Mouse (Mus musculus) kidney, adult 2 months (tissue): ENCODE data around the gene Spata25. TPM values are rescaled to one million over a fixed set of nuclear protein-coding genes. Genes with fewer than 3 reads are reported as not detected.

Experiments
- DNase-seq: peaks from one replicate; pipeline ENCODE4 v3.0.0; 2021
- H3K27ac ChIP-seq: fragments of 200-500 bp; 2 replicates; pipeline ENCODE4 v1.5.1; 2012; ENCODE audit warnings: low read depth, low read length, control low read depth, inconsistent platforms; ENCODE audit not compliant: insufficient read depth
- H3K27me3 ChIP-seq: fragments of 200-500 bp; replicated peaks from 2 replicates; pipeline ENCODE4 v1.6.1; 2012; ENCODE audit warnings: mild to moderate bottlenecking, moderate library complexity, low read length, inconsistent platforms; ENCODE audit not compliant: control insufficient read depth, insufficient read depth
- H3K36me3 ChIP-seq: fragments of 200-500 bp; 2 replicates; pipeline ENCODE4 v1.6.1; 2012; ENCODE audit warnings: mild to moderate bottlenecking, moderate library complexity, low read length, inconsistent platforms; ENCODE audit not compliant: control insufficient read depth, insufficient read depth
- H3K4me1 ChIP-seq: fragments of 200-500 bp; 2 replicates; pipeline ENCODE4 v1.6.1; 2011; ENCODE audit warnings: low read length; ENCODE audit not compliant: control insufficient read depth, insufficient read depth
- H3K4me3 ChIP-seq: fragments of 200-500 bp; 2 replicates; pipeline ENCODE4 v1.5.1; 2011; ENCODE audit warnings: mild to moderate bottlenecking, low read depth, low read length, control low read depth; ENCODE audit not compliant: insufficient read depth
- CTCF ChIP-seq: fragments of 200-500 bp; conservative IDR thresholded peaks from 2 replicates; pipeline ENCODE4 v1.5.1; 2011; ENCODE audit warnings: low read depth, mild to moderate bottlenecking, control low read depth, low read length, moderate library complexity, mixed read lengths; ENCODE audit not compliant: insufficient read depth, insufficient read length
- POLR2A ChIP-seq: fragments of 200-500 bp; IDR thresholded peaks from one replicate; pipeline ENCODE4 v1.6.1; 2011; ENCODE audit warnings: low read depth, low read length, control low read depth
- WGBS: fragments of 180-500 bp; shearing (Covaris S2); methylation state at CpG from one replicate; pipeline ENCODE4 v1.1.7; 2018; 5-methylcytosine and 5-hydroxymethylcytosine counted together
- polyA plus RNA-seq: library from polyadenylated mRNA; depleted of rRNA; stranded (reverse); fragments of >200 nt; gene quantifications from 2 replicates; pipeline ENCODE4 v1.2.3, GENCODE M21; 2012; rRNA removed

Spata25 gene
- polyA plus RNA-seq, 1 experiment, result not detected

DNA sequence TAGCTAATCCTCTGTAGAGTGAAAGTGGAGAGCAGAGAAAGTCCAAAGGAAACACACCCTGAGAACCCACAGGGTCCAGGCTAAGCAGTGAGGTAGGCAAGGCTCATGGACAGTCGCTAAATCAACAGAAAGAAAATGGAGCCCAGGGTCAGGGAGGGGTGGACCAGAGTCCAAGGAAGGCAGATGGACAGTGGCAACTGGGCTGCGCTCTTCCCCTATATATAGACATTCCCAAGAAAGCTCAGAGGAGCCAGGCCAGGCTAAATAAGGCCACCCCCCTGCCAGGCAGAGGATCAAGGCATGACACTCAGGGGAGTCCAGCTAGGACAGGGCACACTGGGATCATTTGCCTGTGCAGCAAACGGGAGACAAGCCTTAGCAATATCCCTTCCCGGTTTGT, 46.5 kb downstream of the Spata25 start:
- DNase-seq, result no peak
- TF ChIP-seq POLR2A (no peak), CTCF (no peak)
- H3K36me3 ChIP-seq, result no peaks in the 10 kb centered on the region
- peaks cover 7% of the 10 kb centered on the region; the same call in 1 of the 2 replicates for H3K4me1 ChIP-seq
- H3K27me3 ChIP-seq, result no peaks in the 10 kb centered on the region
- H3K27ac ChIP-seq, result no peak overlapping the region
- WGBS, result 74% methylated on average over 4 of the region's 4 CpGs
- H3K4me3 ChIP-seq, result no peak overlapping the region

DNA sequence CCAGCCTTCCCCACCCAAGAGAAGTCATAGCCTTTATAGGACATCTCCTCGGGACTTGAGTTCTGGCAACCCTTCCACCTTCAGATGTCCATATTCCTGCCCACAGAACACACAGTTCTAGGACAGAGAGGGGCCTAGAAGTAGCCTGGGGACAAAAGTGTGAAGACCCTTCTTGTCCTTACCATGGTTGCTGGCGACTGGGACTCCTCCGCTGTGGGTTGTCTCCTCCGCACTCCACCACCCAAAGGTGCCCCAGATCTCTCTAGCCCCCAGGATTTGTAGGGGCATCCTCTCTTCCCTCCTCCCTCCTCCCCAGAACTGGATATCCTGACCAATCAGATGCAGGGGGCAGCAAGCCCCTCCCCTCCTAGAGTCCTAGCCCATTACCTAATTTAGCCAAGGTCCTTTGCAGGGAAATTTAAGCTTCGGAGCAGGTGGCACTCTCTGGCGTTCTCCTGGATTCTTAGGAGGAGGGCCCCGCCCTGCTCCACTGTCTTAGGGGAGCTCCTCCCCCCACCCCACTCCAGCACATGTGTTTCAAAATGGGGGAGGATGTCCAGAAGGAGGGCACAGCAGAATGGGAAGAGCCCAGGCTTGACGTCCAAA, 48.8 kb downstream of the Spata25 start, which contains the start of gene Tnnc2:
Gene Tnnc2, minus strand, starts transcription at position 487 of the 606 bp plus-strand sequence.
- no peak within 1 kb of the TSS for H3K27ac ChIP-seq
- no peak for DNase-seq
- 72% methylated on average over 8 of the region's 8 CpGs for WGBS
- TF ChIP-seq CTCF (no peak), POLR2A (no peak)
- H3K4me1 ChIP-seq, result peaks cover 3% of the 10 kb centered on the region; the same call in 1 of the 2 replicates
- no peaks in the 10 kb centered on the region for H3K27me3 ChIP-seq
- H3K4me3 ChIP-seq, result no peak within 1 kb of the TSS
- H3K36me3 ChIP-seq, result no peaks in the 10 kb centered on the region

- TF ChIP-seq POLR2A (no peak), CTCF (no peak)
- Histone ChIP-seq H3K4me1 (peaks cover 2% of the 10 kb centered on the region; the same call in 1 of the 2 replicates), H3K36me3 (no peaks in the 10 kb centered on the region), H3K27me3 (no peaks in the 10 kb centered on the region), H3K4me3 (no peak overlapping the region), H3K27ac (no peak overlapping the region)
- no peak for DNase-seq
- WGBS, result 68% methylated on average over 7 of the region's 7 CpGs
Observed at GRCm38 (mm10) chr2:164778809-164779208, 49.5 kb downstream of the Spata25 start.

DNA sequence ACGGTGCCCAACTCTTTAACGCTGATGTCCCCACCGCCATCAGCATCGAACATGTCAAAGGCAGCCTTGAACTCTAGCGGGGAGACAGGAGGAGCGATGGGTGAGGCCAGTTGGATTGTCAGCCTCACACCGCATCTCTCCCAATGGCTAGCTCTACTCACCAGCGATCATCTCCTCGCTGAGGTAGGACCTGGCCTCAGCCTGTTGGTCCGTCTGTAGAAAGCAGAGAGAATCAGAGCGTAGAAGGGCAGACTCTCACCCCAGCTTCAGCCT, 50.4 kb downstream of the Spata25 start:
- Histone ChIP-seq H3K36me3 (no peaks in the 10 kb centered on the region), H3K4me3 (no peak overlapping the region), H3K27ac (no peak overlapping the region), H3K27me3 (no peaks in the 10 kb centered on the region), H3K4me1 (no peaks in the 10 kb centered on the region)
- DNase-seq, result no peak
- WGBS, result 94% methylated on average over 11 of the region's 11 CpGs
- TF ChIP-seq CTCF (no peak), POLR2A (no peak)

DNA sequence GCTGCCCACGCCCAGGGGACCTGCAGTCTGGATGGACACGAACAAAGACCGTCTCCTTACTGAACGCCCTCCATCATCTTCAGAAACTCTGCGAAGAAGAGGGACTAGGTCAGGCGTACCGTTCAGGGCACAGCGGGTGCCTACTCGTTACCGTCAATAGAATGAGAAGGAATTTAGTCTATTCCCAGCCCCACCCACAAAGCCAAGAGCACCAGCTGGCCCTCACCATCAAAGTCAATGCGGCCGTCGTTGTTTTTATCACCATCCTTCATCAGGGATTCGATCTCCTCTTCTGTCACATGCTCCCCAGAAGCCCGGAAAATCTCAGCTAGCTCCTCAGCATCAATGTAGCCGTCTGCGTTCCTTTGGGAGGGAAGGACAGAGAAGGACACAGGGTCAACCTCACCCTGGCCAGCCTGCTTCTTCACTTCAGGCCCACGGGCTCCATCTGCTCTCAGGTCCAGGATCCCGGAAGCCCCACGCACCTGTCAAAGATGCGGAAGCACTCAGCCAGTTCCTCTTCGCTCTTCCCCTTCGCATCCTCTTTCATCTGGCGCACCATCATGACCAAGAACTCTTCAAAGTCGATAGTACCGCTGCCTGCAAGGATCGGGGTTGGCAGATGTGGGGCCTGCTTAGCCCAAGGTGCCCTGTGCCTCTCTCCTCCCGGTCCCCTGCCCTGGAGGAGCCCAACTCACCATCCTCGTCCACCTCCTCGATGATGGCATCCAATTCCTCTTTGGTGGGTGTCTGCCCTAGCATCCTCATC, 50.9 kb downstream of the Spata25 start:
- no peak overlapping the region for H3K4me3 ChIP-seq
- no peaks in the 10 kb centered on the region for H3K27me3 ChIP-seq
- WGBS, result 82% methylated on average over 30 of the region's 30 CpGs
- no peak overlapping the region for H3K27ac ChIP-seq
- TF ChIP-seq POLR2A (no peak), CTCF (no peak)
- no peak for DNase-seq
- no peaks in the 10 kb centered on the region for H3K4me1 ChIP-seq
- H3K36me3 ChIP-seq, result no peaks in the 10 kb centered on the region

- no peak for DNase-seq
- Histone ChIP-seq H3K36me3 (no peaks in the 10 kb centered on the region), H3K27ac (no peak overlapping the region), H3K4me3 (no peak overlapping the region), H3K4me1 (no peaks in the 10 kb centered on the region), H3K27me3 (no peaks in the 10 kb centered on the region)
- WGBS, result 63% methylated on average over 17 of the region's 17 CpGs
- no peak for TF ChIP-seq CTCF
- TF ChIP-seq POLR2A, result no peak
Observed at GRCm38 (mm10) chr2:164776801-164777200, 51.5 kb downstream of the Spata25 start.

Other genes starting within 250 kb of the Spata25 start
- not detected in 2 replicates for gene Wfdc6a, start 243.1 kb downstream of the Spata25 start, polyA plus RNA-seq
- gene Eppin, start 234.9 kb downstream of the Spata25 start, polyA plus RNA-seq, result not detected in 2 replicates
- gene Wfdc6b, start 215.0 kb downstream of the Spata25 start, polyA plus RNA-seq, result not detected in 2 replicates
- not detected in 2 replicates for gene Wfdc8, start 214.9 kb downstream of the Spata25 start, polyA plus RNA-seq
- gene Wfdc16, start 189.7 kb downstream of the Spata25 start, polyA plus RNA-seq, result 9.2 and 10.3 TPM in 2 replicates
- not detected in 2 replicates for gene Wfdc10, start 172.5 kb downstream of the Spata25 start, polyA plus RNA-seq
- not detected in 2 replicates for gene Wfdc9, start 172.0 kb downstream of the Spata25 start, polyA plus RNA-seq
- not detected in 2 replicates for gene Wfdc11, start 154.4 kb downstream of the Spata25 start, polyA plus RNA-seq
- not detected in 2 replicates for gene Wfdc13, start 143.4 kb downstream of the Spata25 start, polyA plus RNA-seq
- gene Spint4, start 130.0 kb downstream of the Spata25 start, polyA plus RNA-seq, result not detected in 2 replicates
- gene Spint5, start 113.2 kb downstream of the Spata25 start, polyA plus RNA-seq, result not detected in 2 replicates
- 0.57 and 1.0 TPM in 2 replicates for gene Wfdc3, start 82.6 kb downstream of the Spata25 start, polyA plus RNA-seq
- 32.6 and 34.5 TPM in 2 replicates for gene Dnttip1, start 82.6 kb downstream of the Spata25 start, polyA plus RNA-seq
- gene Ube2c, start 58.6 kb downstream of the Spata25 start, polyA plus RNA-seq, result 6.6 and 7.1 TPM in 2 replicates
- 124 TPM in 1 of 2 replicates, not detected in the other for gene Tnnc2, start 48.6 kb downstream of the Spata25 start, polyA plus RNA-seq
- gene Snx21, start 42.7 kb downstream of the Spata25 start, polyA plus RNA-seq, result 23.2 and 32.9 TPM in 2 replicates
- gene Acot8, start 23.7 kb downstream of the Spata25 start, polyA plus RNA-seq, result 68.4 and 75.7 TPM in 2 replicates
- 2.2 and 2.7 TPM in 2 replicates for gene Zswim3, start 23.4 kb downstream of the Spata25 start, polyA plus RNA-seq
- gene Zswim1, start 5.9 kb downstream of the Spata25 start, polyA plus RNA-seq, result 11.7 and 11.8 TPM in 2 replicates
- gene Ctsa, start 4.3 kb upstream of the Spata25 start, polyA plus RNA-seq, result 504 and 687 TPM in 2 replicates
- gene Neurl2, start 4.9 kb upstream of the Spata25 start, polyA plus RNA-seq, result 3.7 and 4.7 TPM in 2 replicates
- gene Pltp, start 29.2 kb upstream of the Spata25 start, polyA plus RNA-seq, result 39.6 and 41.5 TPM in 2 replicates
- 37.2 and 43.1 TPM in 2 replicates for gene Pcif1, start 50.8 kb upstream of the Spata25 start, polyA plus RNA-seq
- 20.4 and 25.7 TPM in 2 replicates for gene Zfp335, start 83.2 kb upstream of the Spata25 start, polyA plus RNA-seq
- gene Mmp9, start 112.2 kb upstream of the Spata25 start, polyA plus RNA-seq, result 1.7 and 1.8 TPM in 2 replicates
- gene Slc12a5, start 132.3 kb upstream of the Spata25 start, polyA plus RNA-seq, result 1.5 and 2.2 TPM in 2 replicates
- gene Ncoa5, start 206.3 kb upstream of the Spata25 start, polyA plus RNA-seq, result 31.3 and 34.4 TPM in 2 replicates
- 6.1 and 11.2 TPM in 2 replicates for gene Cd40, start 227.1 kb upstream of the Spata25 start, polyA plus RNA-seq